Mouse (Mus musculus) forebrain, embryonic 12.5 days (tissue): Measurements from ENCODE around the gene Shcbp1. TPM values are rescaled to one million over a fixed set of nuclear protein-coding genes. Genes with fewer than 3 reads are reported as not detected.

Experiments used
- polyA plus RNA-seq: library from polyadenylated mRNA; unstranded; fragments of >200 nt; fragmentation: Nextera tagmentation; extraction: Ambion mirVana; gene quantifications from 2 replicates; pipeline ENCODE4 v1.2.1, GENCODE M21; 2016

The Shcbp1 gene
- polyA plus RNA-seq, 1 experiment from 2014 or later, result 72.8 TPM

Other genes starting within 250 kb of the Shcbp1 start
- 13.4 and 14.2 TPM in 2 replicates for gene Zfp958, start 166.4 kb downstream of the Shcbp1 start, polyA plus RNA-seq